Mouse (Mus musculus): ENCODE measurements around the gene Trim14. TPM values are rescaled to one million over a fixed set of nuclear protein-coding genes. Genes with fewer than 3 reads are reported as not detected.

Trim14 gene
- polyA plus RNA-seq, 1 experiment from 2014 or later: 0.72 TPM

DNA sequence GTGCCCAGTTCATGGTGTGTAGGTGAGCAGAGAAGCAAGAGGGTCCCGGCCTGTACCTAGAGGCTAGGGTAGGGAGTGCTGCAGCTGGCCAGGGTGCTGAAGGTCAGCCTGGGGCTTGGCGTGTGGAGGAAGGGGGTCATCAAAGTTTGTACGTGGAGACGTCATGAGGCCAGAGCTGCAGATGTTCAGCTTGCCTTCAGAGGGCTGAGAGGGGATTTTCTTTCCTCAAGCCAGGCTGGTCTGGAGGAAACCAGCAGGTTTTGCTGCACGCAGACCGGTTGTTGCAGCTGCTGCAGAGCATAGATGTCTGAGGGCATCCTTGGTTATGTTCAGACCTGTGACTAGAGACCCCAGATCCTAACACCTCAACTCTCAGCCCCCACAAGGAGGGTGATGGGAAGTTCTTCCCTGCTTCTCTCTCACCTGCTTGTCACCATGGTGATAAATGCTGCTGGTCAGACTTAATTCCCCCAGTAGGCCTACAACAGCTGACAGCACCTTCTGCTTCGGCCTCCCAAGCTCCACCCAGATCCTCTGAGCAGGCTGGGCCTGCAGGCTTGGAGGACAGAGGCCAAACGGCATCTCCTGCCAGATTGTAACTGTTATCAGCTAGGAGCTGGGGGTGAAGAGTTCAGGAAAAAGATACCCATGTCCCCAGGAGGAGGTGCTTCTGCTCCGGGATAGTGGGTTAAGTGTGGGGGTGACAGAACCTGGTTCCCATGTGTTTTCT, 38.2 kb upstream of the Trim14 start:
- no peak overlapping the region for H3K27ac ChIP-seq
- no peak overlapping the region for H3K4me3 ChIP-seq
- 0 out of 2 replicates have a peak, but pooled peaks cover 5% of the 10 kb centered on the region for H3K4me1 ChIP-seq
- no peaks in the 10 kb centered on the region for H3K27me3 ChIP-seq (replicated peaks)
- H3K9me3 ChIP-seq: 0 out of 2 replicates have a peak, but pooled peaks cover 6% of the 10 kb centered on the region
- no peak for ATAC-seq (ENCODE audit: low FRiP score, low read depth)
- WGBS: 62% methylated on average over 9 of the region's 9 CpGs
- H3K4me2 ChIP-seq (replicated peaks): no peak overlapping the region
- no peak overlapping the region for H3K9ac ChIP-seq
- H3K36me3 ChIP-seq: no peaks in the 10 kb centered on the region

DNA sequence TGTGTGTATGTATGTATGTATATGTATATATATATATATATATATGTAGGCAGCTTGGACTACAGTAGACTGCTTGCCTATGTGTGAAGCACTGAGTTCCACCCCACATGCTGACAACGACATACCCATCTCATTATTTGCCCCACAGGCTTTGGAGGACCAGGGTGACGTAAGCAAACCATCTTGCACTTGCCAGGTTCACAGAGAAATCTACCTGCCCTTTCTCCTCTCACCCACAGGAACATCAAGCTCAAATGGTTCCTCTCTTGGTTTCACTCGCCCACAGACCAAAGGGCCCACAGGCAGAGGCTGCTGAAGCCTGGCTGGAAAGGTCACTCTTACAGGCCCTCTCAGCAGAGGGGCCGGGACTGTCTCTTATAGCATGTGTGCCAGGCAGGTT, 36.7 kb upstream of the Trim14 start:
- Histone ChIP-seq H3K27ac (no peak overlapping the region), H3K36me3 (no peaks in the 10 kb centered on the region)
- 87% methylated on average over 4 of the region's 4 CpGs for WGBS

DNA sequence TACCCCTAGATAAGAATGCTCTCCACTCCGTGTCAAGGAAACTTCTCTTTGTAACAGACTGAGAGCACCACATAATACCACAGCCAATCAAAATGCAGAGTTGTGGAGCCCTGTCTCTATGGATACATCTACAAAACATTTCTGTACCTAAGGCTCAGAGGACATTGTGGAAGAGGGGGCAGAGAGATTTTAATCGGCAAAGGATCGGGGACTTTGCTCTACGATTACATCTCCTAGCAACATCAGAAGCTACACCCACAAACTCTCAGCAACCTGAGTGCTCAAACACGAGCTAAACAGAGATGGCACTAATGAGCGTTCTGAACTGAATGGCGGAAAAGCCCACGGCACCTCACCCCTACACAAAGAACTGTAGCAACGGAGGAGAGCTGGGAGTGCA, 35.8 kb upstream of the Trim14 start:
- 0 out of 2 replicates have a peak, but pooled peaks cover 3% of the 10 kb centered on the region for H3K9me3 ChIP-seq
- no peak for ATAC-seq (ENCODE audit: low FRiP score, low read depth)
- no peak overlapping the region for H3K9ac ChIP-seq
- H3K27ac ChIP-seq: no peak overlapping the region
- 0 out of 2 replicates have a peak, but pooled peaks cover 5% of the 10 kb centered on the region for H3K4me1 ChIP-seq
- H3K4me2 ChIP-seq (replicated peaks): no peak overlapping the region
- no peaks in the 10 kb centered on the region for H3K36me3 ChIP-seq
- WGBS: 90% methylated on average over 9 of the region's 9 CpGs
- no peak overlapping the region for H3K4me3 ChIP-seq
- H3K27me3 ChIP-seq (replicated peaks): no peaks in the 10 kb centered on the region

More for the DNA sequence above, 36.7 kb upstream of the Trim14 start:
- Histone ChIP-seq H3K4me1 (0 out of 2 replicates have a peak, but pooled peaks cover 5% of the 10 kb centered on the region), H3K4me2 (replicated peaks) (no peak overlapping the region), H3K9me3 (0 out of 2 replicates have a peak, but pooled peaks cover 3% of the 10 kb centered on the region), H3K9ac (no peak overlapping the region), H3K4me3 (no peak overlapping the region), H3K27me3 (replicated peaks) (no peaks in the 10 kb centered on the region)
- ATAC-seq (ENCODE audit: low FRiP score, low read depth): no peak

DNA sequence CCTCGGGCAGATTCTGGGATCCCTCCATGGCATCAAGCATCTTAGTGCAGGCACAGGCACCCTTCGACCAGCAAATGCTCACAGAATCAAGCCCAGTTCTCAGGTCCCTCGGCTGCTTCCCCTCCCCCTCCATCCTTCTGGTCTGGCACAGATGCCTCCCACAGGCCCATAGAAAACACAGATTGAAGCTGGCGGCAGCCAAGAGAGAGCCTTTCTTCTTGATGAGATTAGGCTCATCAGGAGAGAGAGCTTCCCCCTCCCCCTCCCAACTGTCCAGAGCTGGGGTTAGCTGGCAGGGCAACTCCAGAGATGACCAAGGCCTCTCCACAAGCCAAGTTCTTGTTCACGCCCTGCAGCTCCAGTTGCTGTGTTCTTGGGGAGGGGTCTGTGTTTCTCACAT, 33.7 kb upstream of the Trim14 start:
- ATAC-seq (ENCODE audit: low FRiP score, low read depth): no peak
- H3K27me3 ChIP-seq (replicated peaks): no peaks in the 10 kb centered on the region
- no peak overlapping the region for H3K4me3 ChIP-seq
- no peak overlapping the region for H3K4me2 ChIP-seq (replicated peaks)
- H3K36me3 ChIP-seq: no peaks in the 10 kb centered on the region
- 0 out of 2 replicates have a peak, but pooled peaks cover 3% of the 10 kb centered on the region for H3K9me3 ChIP-seq
- 0 out of 2 replicates have a peak, but pooled peaks cover 5% of the 10 kb centered on the region for H3K4me1 ChIP-seq
- no peak overlapping the region for H3K27ac ChIP-seq
- whole genome bisulfite sequencing: 43% methylated on average over 5 of the region's 5 CpGs
- no peak overlapping the region for H3K9ac ChIP-seq

DNA sequence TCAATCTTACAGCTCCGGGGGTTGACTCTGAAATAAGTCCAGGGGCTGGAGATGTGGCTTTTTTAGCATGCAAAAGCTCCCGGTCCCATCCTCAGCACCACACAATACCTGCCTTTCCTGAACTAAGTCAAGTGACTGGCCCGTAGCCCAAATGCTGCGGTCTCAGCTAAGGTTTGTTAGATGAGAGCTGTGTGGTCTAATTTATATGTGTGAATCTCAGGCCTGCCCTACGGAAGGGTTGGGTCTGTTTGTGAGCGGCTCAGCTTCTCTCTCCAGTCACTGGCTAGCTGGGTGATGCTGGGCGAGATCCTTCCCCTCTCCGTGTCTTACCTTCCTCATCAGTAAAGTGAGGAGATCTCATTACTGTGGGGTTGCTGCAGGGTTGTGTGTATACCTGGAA, 32.2 kb upstream of the Trim14 start:
- 0 out of 2 replicates have a peak, but pooled peaks cover 5% of the 10 kb centered on the region for H3K4me1 ChIP-seq
- WGBS: 91% methylated on average over 8 of the region's 8 CpGs
- ATAC-seq (ENCODE audit: low FRiP score, low read depth): no peak
- no peak overlapping the region for H3K4me2 ChIP-seq (replicated peaks)
- no peak overlapping the region for H3K9ac ChIP-seq
- H3K27me3 ChIP-seq (replicated peaks): no peaks in the 10 kb centered on the region
- H3K9me3 ChIP-seq: 0 out of 2 replicates have a peak, but pooled peaks cover 3% of the 10 kb centered on the region
- no peak overlapping the region for H3K4me3 ChIP-seq
- no peaks in the 10 kb centered on the region for H3K36me3 ChIP-seq
- H3K27ac ChIP-seq: no peak overlapping the region

DNA sequence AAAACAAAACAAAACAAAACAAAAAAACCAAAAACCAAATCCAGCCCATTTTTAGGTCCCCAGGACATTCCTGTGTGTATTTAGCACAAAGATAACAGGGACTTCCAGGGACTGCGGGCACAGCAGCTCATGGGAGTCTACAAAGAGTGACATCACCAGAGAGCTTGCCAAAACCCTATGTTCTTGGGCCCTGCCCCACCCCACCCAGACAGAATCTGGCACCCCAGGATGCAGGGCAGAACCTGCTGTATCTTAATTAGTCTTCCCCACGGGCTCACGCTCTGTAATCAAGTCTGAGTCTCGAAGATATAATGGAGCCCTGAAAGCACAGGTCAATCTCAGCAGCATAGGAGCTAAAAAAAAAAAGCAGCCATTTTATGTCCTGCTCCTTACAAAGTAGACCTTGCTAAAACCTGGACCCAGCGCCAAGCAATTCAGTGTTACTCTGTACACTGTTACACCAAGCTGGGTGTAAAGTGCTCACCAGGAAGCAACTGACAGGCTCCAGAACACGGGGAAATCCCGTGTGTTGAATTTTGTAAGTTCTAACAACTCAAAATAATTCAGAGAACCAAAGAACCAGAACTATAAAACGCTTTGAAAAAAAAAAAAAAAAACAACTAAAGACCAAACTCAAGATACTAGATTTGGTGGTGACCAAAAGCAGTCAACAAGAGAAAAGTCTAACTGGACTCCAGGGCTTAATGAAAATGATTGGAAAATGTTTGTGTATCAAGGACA, 31.2 kb upstream of the Trim14 start:
- Histone ChIP-seq H3K4me2 (replicated peaks) (no peak overlapping the region), H3K9me3 (0 out of 2 replicates have a peak, but pooled peaks cover 3% of the 10 kb centered on the region), H3K36me3 (no peaks in the 10 kb centered on the region), H3K27ac (no peak overlapping the region), H3K4me1 (0 out of 2 replicates have a peak, but pooled peaks cover 5% of the 10 kb centered on the region), H3K9ac (no peak overlapping the region), H3K27me3 (replicated peaks) (no peaks in the 10 kb centered on the region), H3K4me3 (no peak overlapping the region)
- ATAC-seq (ENCODE audit: low FRiP score, low read depth): no peak
- WGBS: 81% methylated on average over 8 of the region's 8 CpGs

DNA sequence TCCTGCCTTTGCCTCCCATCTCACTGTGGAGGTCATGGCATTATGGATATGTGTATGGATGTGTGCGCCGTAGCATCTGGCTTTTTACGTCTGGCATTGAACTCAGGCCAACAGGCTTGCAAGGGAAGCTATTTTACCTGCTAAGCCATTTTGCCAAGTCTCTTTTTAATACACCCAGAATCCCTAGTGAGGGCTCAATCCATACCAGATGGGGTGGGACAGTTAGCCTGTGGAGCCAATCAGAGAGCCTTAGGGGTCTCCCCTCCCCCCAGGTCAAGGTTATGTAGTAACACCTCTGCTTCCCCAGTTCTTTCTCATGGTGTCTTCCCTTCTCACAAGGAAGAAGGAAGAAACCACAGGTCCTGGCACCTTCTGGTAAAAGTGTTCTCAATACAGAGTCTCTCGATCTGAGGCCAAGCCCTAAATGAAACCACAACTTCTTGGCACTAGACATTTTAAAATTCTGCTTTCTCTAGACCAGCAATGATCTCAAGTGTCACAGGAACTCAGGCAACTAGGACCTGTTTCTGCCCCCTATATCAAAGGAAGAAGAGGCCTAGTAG, 29.5 kb upstream of the Trim14 start:
- no peaks in the 10 kb centered on the region for H3K9me3 ChIP-seq
- WGBS: 95% methylated on average over 4 of the region's 4 CpGs
- H3K27me3 ChIP-seq (replicated peaks): no peaks in the 10 kb centered on the region
- H3K9ac ChIP-seq: no peak overlapping the region
- no peak overlapping the region for H3K27ac ChIP-seq
- H3K4me3 ChIP-seq: no peak overlapping the region
- 0 out of 2 replicates have a peak, but pooled peaks cover 5% of the 10 kb centered on the region for H3K4me1 ChIP-seq
- no peak for ATAC-seq (ENCODE audit: low FRiP score, low read depth)
- no peaks in the 10 kb centered on the region for H3K36me3 ChIP-seq
- no peak overlapping the region for H3K4me2 ChIP-seq (replicated peaks)

DNA sequence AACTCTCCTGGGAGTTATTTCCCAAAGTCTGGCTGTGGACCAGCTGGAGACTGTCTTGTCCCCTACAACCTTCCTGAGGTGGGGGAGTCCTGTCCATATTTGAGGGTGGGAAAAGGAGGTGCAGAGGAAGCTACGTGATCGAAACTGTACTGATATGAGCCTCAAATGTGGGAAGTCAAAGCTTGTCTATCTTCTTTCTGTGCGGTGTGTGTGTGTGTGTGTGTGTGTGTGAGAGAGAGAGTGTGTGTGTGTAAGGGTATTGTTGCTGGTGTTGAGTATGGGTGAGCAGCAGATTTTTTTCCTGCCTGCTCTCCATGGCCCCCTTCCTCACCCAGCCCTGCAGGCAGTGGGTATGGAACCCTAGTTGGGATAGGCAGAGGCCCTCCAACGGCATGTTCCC, 28.3 kb upstream of the Trim14 start:
- no peak overlapping the region for H3K4me2 ChIP-seq (replicated peaks)
- no peak overlapping the region for H3K27ac ChIP-seq
- no peak overlapping the region for H3K9ac ChIP-seq
- H3K4me1 ChIP-seq: no peaks in the 10 kb centered on the region
- no peaks in the 10 kb centered on the region for H3K36me3 ChIP-seq
- H3K4me3 ChIP-seq: no peak overlapping the region
- no peaks in the 10 kb centered on the region for H3K9me3 ChIP-seq
- ATAC-seq (ENCODE audit: low FRiP score, low read depth): no peak
- H3K27me3 ChIP-seq (replicated peaks): no peaks in the 10 kb centered on the region
- 91% methylated on average over 4 of the region's 4 CpGs for WGBS

DNA sequence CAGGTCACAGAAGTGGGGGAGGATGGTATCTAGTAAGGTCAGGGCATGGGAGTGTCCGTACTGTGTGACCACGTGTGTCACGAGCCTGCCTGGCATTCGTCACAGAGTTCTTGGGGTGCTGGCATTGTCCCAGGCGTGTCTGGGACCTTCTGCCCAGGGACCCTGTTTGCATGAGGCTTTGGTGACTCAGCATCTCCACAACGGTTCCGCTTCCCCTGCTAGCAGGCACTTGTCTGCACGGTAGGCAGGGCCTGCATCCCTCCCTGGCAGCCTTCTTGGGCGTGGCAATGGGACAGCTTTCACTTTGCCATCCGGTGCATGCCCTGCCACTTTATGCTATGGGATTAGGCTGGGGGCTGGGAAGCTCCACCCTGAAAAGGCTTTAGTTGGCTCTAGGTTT, 27.9 kb upstream of the Trim14 start:
- Histone ChIP-seq H3K4me3 (no peak overlapping the region), H3K4me1 (no peaks in the 10 kb centered on the region), H3K9me3 (no peaks in the 10 kb centered on the region), H3K36me3 (no peaks in the 10 kb centered on the region), H3K27ac (no peak overlapping the region), H3K27me3 (replicated peaks) (no peaks in the 10 kb centered on the region), H3K9ac (no peak overlapping the region), H3K4me2 (replicated peaks) (no peak overlapping the region)
- WGBS: 74% methylated on average over 10 of the region's 10 CpGs
- no peak for ATAC-seq (ENCODE audit: low FRiP score, low read depth)

DNA sequence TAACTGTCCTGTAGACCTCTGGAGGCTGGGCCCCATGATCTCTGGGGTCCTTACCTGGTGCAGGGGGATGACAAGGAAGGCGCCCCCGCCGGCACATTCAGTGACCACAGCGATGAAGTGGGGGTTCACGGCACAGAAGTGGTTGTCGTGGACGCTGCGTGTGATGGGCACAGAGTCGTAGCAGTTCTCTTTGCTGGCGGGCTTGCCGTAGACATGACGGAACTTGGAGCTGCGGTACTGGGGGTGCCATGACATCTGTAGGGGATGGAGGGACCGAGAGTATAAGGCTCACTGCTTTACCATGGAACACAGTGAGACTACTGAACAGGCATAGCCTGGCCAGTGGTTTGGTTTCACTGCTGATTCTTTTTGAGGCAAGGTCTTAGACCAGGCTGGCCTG, 26.9 kb upstream of the Trim14 start:
- no peak overlapping the region for H3K4me2 ChIP-seq (replicated peaks)
- WGBS: 93% methylated on average over 14 of the region's 14 CpGs
- no peak for ATAC-seq (ENCODE audit: low FRiP score, low read depth)

DNA sequence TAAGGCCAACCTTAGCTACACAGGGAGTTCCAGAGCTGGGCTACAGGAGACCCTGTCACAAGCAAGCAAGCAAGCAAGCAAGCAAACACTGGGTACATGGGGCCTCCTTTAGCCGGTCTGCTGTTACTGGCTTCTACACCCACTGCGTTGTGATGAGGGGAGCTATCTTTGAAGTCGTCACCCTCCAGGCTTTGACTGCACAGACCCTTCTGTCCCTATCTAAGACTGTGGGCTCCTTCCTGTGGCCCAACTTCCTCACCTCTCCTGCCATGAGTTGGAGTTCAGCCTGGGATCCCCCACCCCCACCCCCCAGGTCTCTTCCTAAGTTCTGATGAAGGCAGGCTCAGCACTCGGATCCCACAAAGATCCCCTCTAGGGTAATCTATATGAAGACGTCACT, 26.1 kb upstream of the Trim14 start:
- Histone ChIP-seq H3K9ac (no peak overlapping the region), H3K4me2 (replicated peaks) (no peak overlapping the region), H3K27me3 (replicated peaks) (no peaks in the 10 kb centered on the region), H3K4me1 (no peaks in the 10 kb centered on the region), H3K9me3 (no peaks in the 10 kb centered on the region), H3K27ac (no peak overlapping the region), H3K4me3 (no peak overlapping the region), H3K36me3 (no peaks in the 10 kb centered on the region)
- no peak for ATAC-seq (ENCODE audit: low FRiP score, low read depth)
- 84% methylated on average over 5 of the region's 5 CpGs for WGBS

More for the DNA sequence above, 26.9 kb upstream of the Trim14 start:
- Histone ChIP-seq H3K9me3 (no peaks in the 10 kb centered on the region), H3K36me3 (no peaks in the 10 kb centered on the region), H3K9ac (no peak overlapping the region), H3K27me3 (replicated peaks) (no peaks in the 10 kb centered on the region), H3K27ac (no peak overlapping the region), H3K4me3 (no peak overlapping the region), H3K4me1 (no peaks in the 10 kb centered on the region)

DNA sequence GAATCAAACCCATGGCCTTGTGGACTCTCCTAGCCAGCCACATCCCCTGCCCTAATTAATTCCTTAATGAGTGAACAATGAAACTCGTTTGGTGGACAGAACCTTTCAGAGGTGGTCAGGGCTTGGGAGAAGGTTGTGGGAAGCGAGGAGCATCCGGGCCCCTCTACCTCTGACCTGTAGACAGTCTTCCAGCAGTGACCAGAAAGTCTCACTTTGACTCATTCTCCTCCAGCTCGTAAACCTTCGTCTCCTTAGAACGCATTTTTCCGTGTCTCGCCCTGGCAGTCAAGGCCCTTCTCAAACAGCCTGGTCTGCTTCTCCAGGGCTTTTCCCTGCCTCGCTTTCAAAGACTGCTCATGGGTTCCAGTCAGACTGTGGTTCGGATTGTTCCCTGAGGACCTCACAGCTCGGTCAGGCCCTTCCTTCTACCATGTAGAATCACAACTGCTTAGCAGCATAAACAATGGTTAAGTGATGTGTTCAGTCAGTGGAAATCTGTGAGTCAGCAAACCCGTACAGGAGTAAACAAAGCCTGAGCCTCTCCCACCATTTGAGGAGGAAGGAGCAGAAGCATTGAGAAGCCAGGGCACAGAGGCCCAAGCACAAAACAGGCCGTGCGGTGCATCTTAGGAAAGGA, 24.2 kb upstream of the Trim14 start:
- H3K27me3 ChIP-seq (replicated peaks): no peaks in the 10 kb centered on the region
- no peak overlapping the region for H3K9ac ChIP-seq
- H3K36me3 ChIP-seq: no peaks in the 10 kb centered on the region
- no peak overlapping the region for H3K4me3 ChIP-seq
- H3K4me2 ChIP-seq (replicated peaks): no peak overlapping the region
- H3K4me1 ChIP-seq: no peaks in the 10 kb centered on the region
- WGBS: 79% methylated on average over 14 of the region's 14 CpGs
- H3K9me3 ChIP-seq: no peaks in the 10 kb centered on the region
- no peak for ATAC-seq (ENCODE audit: low FRiP score, low read depth)
- no peak overlapping the region for H3K27ac ChIP-seq
